Mouse (Mus musculus) forebrain, embryonic 12.5 days (tissue): ENCODE measurements around the gene Wnt10b. TPM values are rescaled to one million over a fixed set of nuclear protein-coding genes. Genes with fewer than 3 reads are reported as not detected.

Experiments used
- ATAC-seq: fragments of 200-750 bp; cut with Nextera tagmentation; 2 replicates; pipeline ENCODE4 v1.8.0; 2017; ENCODE audit warnings: moderate TSS enrichment; ENCODE audit not compliant: low FRiP score
- H3K27ac ChIP-seq: fragments of 300-500 bp; sonication (generic); 2 replicates; pipeline ENCODE4 v1.5.1; 2016; ENCODE audit warnings: mild to moderate bottlenecking
- H3K27me3 ChIP-seq: fragments of 300-500 bp; sonication (generic); 2 replicates; pipeline ENCODE4 v1.6.1; 2016; ENCODE audit warnings: mild to moderate bottlenecking
- H3K36me3 ChIP-seq: fragments of 300-500 bp; sonication (generic); replicated peaks from 2 replicates; pipeline ENCODE4 v1.6.1; 2016; ENCODE audit warnings: mild to moderate bottlenecking
- H3K4me1 ChIP-seq: fragments of 300-500 bp; sonication (generic); 2 replicates; pipeline ENCODE4 v1.6.1; 2016
- H3K4me2 ChIP-seq: fragments of 300-500 bp; sonication (generic); 2 replicates; pipeline ENCODE4 v1.6.1; 2016; ENCODE audit warnings: mild to moderate bottlenecking, moderate library complexity
- H3K4me3 ChIP-seq: fragments of 300-500 bp; sonication (generic); replicated peaks from 2 replicates; pipeline ENCODE4 v1.5.1; 2016; ENCODE audit warnings: mild to moderate bottlenecking
- H3K9ac ChIP-seq: fragments of 300-500 bp; sonication (generic); 2 replicates; pipeline ENCODE4 v1.6.1; 2016; ENCODE audit warnings: mild to moderate bottlenecking
- H3K9me3 ChIP-seq: fragments of 300-500 bp; sonication (generic); 2 replicates; pipeline ENCODE4 v1.6.1; 2016
- WGBS: fragments of 180-500 bp; shearing (Covaris S2); methylation state at CpG from one replicate; pipeline ENCODE4 v1.1.7; 2016; 5-methylcytosine and 5-hydroxymethylcytosine counted together
- polyA plus RNA-seq: library from polyadenylated mRNA; unstranded; fragments of >200 nt; fragmentation: Nextera tagmentation; extraction: Ambion mirVana; gene quantifications from 2 replicates; pipeline ENCODE4 v1.2.1, GENCODE M21; 2016

Gene Wnt10b
- polyA plus RNA-seq, 1 experiment from 2014 or later, result 0.24 TPM

DNA sequence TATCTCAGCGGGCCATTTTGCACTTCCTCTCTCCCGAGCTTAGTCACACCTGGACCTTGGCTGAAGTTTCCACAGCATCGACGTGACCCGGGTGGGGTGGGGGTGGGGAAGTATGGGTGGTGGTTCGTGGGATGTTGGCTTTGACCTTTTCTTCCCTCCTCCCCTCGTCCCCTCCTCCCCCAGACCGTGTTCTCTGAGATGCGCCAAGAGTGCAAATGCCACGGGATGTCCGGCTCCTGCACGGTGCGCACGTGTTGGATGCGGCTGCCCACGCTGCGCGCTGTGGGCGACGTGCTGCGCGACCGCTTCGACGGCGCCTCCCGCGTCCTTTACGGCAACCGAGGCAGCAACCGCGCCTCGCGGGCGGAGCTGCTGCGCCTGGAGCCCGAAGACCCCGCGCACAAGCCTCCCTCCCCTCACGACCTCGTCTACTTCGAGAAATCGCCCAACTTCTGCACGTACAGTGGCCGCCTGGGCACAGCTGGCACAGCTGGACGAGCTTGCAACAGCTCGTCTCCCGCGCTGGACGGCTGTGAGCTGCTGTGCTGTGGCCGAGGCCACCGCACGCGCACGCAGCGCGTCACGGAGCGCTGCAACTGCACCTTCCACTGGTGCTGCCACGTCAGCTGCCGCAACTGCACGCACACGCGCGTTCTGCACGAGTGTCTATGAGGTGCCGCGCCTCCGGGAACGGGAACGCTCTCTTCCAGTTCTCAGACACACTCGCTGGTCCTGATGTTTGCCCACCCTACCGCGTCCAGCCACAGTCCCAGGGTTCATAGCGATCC is 14.5 kb upstream of the Wnt10b start:
- Histone ChIP-seq H3K4me3 (peak overlapping the region; percentile 24), H3K27me3 (peaks cover 100% of the 10 kb centered on the region), H3K27ac (no peak overlapping the region), H3K4me1 (peaks cover 50% of the 10 kb centered on the region), H3K9ac (no peak overlapping the region), H3K4me2 (peak overlapping the region; percentile 35), H3K9me3 (no peaks in the 10 kb centered on the region), H3K36me3 (no peaks in the 10 kb centered on the region)
- ATAC-seq, result no peak
- WGBS, result 1% methylated on average over 75 of the region's 75 CpGs

- Histone ChIP-seq H3K4me1 (peaks cover 44% of the 10 kb centered on the region), H3K4me3 (peak overlapping the region; percentile 16; the same call in 1 of the 2 replicates), H3K9me3 (no peaks in the 10 kb centered on the region), H3K27ac (no peak overlapping the region), H3K9ac (no peak overlapping the region), H3K27me3 (peaks cover 100% of the 10 kb centered on the region), H3K4me2 (no peak overlapping the region), H3K36me3 (no peaks in the 10 kb centered on the region)
- under 1% methylated on average over 23 of the region's 23 CpGs for WGBS
- no peak for ATAC-seq
Measured at GRCm38 (mm10) chr15:98791771-98792170, 13.8 kb upstream of the Wnt10b start.

DNA sequence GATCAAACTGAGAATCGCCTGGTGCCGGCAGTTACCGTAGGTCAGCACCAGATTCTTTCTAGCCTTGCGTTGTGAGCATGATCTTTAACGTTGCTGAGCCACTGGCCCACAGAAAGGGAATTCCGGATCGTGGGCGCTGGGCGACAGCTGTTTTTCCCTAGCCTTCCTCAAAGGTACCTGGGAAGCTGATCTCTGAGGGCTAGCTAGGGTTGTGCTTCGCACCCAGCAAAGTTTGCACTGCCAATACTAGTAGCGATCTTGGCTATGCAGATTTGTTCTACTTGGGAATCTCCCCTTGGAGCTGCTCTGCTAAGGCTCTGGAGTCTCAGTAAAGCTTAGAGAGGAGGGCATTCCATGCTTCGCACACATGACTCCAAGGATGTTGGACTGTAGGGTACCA is 13.3 kb upstream of the Wnt10b start:
- peak overlapping the region; percentile 6; the same call in 1 of the 2 replicates for H3K4me2 ChIP-seq
- H3K4me1 ChIP-seq, result peaks cover 38% of the 10 kb centered on the region
- no peaks in the 10 kb centered on the region for H3K9me3 ChIP-seq
- H3K36me3 ChIP-seq, result no peaks in the 10 kb centered on the region
- ATAC-seq, result no peak
- no peak overlapping the region for H3K27ac ChIP-seq
- H3K4me3 ChIP-seq, result peak overlapping the region; percentile 16; the same call in 1 of the 2 replicates
- no peak overlapping the region for H3K9ac ChIP-seq
- peaks cover 100% of the 10 kb centered on the region for H3K27me3 ChIP-seq
- under 1% methylated on average over 12 of the region's 12 CpGs for WGBS

- Histone ChIP-seq H3K27me3 (peaks cover 100% of the 10 kb centered on the region), H3K4me2 (peak overlapping the region; percentile 6; the same call in 1 of the 2 replicates), H3K4me1 (peaks cover 37% of the 10 kb centered on the region), H3K36me3 (no peaks in the 10 kb centered on the region), H3K9ac (no peak overlapping the region), H3K9me3 (0 out of 2 replicates have a peak, but pooled peaks cover 2% of the 10 kb centered on the region), H3K27ac (no peak overlapping the region), H3K4me3 (peak overlapping the region; percentile 16)
- WGBS, result 0% methylated on average over 23 of the region's 23 CpGs
- ATAC-seq, result no peak
Measured at GRCm38 (mm10) chr15:98790761-98791160, 12.8 kb upstream of the Wnt10b start.

- 0 out of 2 replicates have a peak, but pooled peaks have one; percentile 41 for ATAC-seq
- H3K4me3 ChIP-seq, result peak within 1 kb of the TSS; percentile 16; the same call in 1 of the 2 replicates
- peaks cover 100% of the 10 kb centered on the region for H3K27me3 ChIP-seq
- H3K4me2 ChIP-seq, result peak within 1 kb of the TSS; percentile 19; the same call in 1 of the 2 replicates
- 2% methylated on average over 51 of the region's 51 CpGs for WGBS
- no peaks in the 10 kb centered on the region for H3K36me3 ChIP-seq
- peaks cover 37% of the 10 kb centered on the region for H3K4me1 ChIP-seq
- H3K9ac ChIP-seq, result no peak within 1 kb of the TSS
- H3K27ac ChIP-seq, result no peak within 1 kb of the TSS
- H3K9me3 ChIP-seq, result 0 out of 2 replicates have a peak, but pooled peaks cover 5% of the 10 kb centered on the region
Measured at GRCm38 (mm10) chr15:98789661-98790535, 11.9 kb upstream of the Wnt10b start, which contains the start of gene Wnt1. Wnt1 (plus strand) TSS chr15:98789857.

GRCm38 (mm10) chr15:98788972-98789660 is 11.2 kb upstream of the Wnt10b start:
- no peak for ATAC-seq
- no peak overlapping the region for H3K9ac ChIP-seq
- H3K27ac ChIP-seq, result no peak overlapping the region
- H3K36me3 ChIP-seq, result no peaks in the 10 kb centered on the region
- peak overlapping the region; percentile 19; the same call in 1 of the 2 replicates for H3K4me2 ChIP-seq
- peaks cover 37% of the 10 kb centered on the region for H3K4me1 ChIP-seq
- 0 out of 2 replicates have a peak, but pooled peaks cover 5% of the 10 kb centered on the region for H3K9me3 ChIP-seq
- peak overlapping the region; percentile 15; the same call in 1 of the 2 replicates for H3K4me3 ChIP-seq
- H3K27me3 ChIP-seq, result peaks cover 98% of the 10 kb centered on the region
- 10% methylated on average over 24 of the region's 24 CpGs for WGBS

DNA sequence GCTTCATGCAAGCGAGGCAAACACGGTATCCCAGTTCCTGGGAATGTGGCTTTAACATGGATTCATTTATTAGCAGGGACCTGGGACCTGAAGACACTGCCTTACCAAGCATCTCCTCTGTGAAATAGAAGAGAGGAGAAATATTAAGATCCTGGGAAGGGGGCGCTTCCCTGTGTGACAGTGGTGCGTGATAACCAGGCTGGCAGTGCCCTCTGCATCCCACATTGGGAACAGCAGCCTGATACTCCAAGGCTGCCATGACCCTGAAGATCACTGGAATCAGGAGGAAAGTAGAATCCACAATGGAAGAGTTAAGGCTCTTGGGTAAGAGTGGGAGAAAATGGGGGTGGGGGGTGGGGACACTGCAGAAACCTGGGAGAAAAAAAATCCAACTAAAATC is 10.0 kb upstream of the Wnt10b start:
- Histone ChIP-seq H3K9ac (no peak overlapping the region), H3K27ac (no peak overlapping the region), H3K36me3 (no peaks in the 10 kb centered on the region), H3K4me3 (no peak overlapping the region), H3K27me3 (peaks cover 95% of the 10 kb centered on the region), H3K4me1 (peaks cover 31% of the 10 kb centered on the region), H3K4me2 (no peak overlapping the region), H3K9me3 (0 out of 2 replicates have a peak, but pooled peaks cover 5% of the 10 kb centered on the region)
- ATAC-seq, result no peak
- 42% methylated on average over 4 of the region's 4 CpGs for WGBS

DNA sequence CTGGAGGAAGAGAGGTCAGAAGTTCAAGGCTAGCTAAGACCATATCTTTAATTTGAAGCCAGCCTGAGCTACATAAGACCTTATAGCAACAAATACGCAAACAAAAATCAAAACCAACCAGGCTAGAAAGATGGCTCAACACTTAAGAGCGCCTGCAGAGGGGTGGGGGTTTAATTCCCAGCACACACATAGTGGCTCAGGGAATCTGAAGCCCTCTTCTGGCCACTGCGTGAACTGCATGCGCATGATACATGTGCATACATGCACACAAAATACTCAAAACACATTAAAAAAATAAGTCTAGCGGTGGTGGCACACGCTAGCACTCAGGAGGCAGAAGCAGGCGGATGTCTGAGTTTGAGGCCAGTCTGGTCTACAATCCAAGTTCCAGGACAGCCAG is 7.8 kb upstream of the Wnt10b start:
- H3K9ac ChIP-seq, result no peak overlapping the region
- H3K9me3 ChIP-seq, result 0 out of 2 replicates have a peak, but pooled peaks cover 5% of the 10 kb centered on the region
- WGBS, result 41% methylated on average over 7 of the region's 7 CpGs
- no peak for ATAC-seq
- no peak overlapping the region for H3K27ac ChIP-seq
- no peak overlapping the region for H3K4me2 ChIP-seq
- H3K4me1 ChIP-seq, result peaks cover 13% of the 10 kb centered on the region
- peaks cover 95% of the 10 kb centered on the region for H3K27me3 ChIP-seq
- H3K36me3 ChIP-seq, result no peaks in the 10 kb centered on the region
- H3K4me3 ChIP-seq, result no peak overlapping the region

- Histone ChIP-seq H3K4me3 (no peak overlapping the region), H3K36me3 (no peaks in the 10 kb centered on the region), H3K9me3 (0 out of 2 replicates have a peak, but pooled peaks cover 5% of the 10 kb centered on the region), H3K4me1 (peaks cover 27% of the 10 kb centered on the region), H3K27ac (no peak overlapping the region), H3K27me3 (peaks cover 95% of the 10 kb centered on the region), H3K4me2 (no peak overlapping the region), H3K9ac (no peak overlapping the region)
- no peak for ATAC-seq
- WGBS, result 26% methylated on average over 6 of the region's 6 CpGs
Measured at GRCm38 (mm10) chr15:98781166-98781565, 3.2 kb upstream of the Wnt10b start.

- H3K4me1 ChIP-seq, result peaks cover 33% of the 10 kb centered on the region
- H3K27me3 ChIP-seq, result peaks cover 95% of the 10 kb centered on the region
- H3K27ac ChIP-seq, result no peak overlapping the region
- WGBS, result 1% methylated on average over 13 of the region's 13 CpGs
- ATAC-seq, result no peak
- H3K9ac ChIP-seq, result no peak overlapping the region
- H3K36me3 ChIP-seq, result no peaks in the 10 kb centered on the region
- H3K4me2 ChIP-seq, result no peak overlapping the region
- no peak overlapping the region for H3K4me3 ChIP-seq
- H3K9me3 ChIP-seq, result 0 out of 2 replicates have a peak, but pooled peaks cover 1% of the 10 kb centered on the region
Measured at GRCm38 (mm10) chr15:98780573-98780972, 2.6 kb upstream of the Wnt10b start.

DNA sequence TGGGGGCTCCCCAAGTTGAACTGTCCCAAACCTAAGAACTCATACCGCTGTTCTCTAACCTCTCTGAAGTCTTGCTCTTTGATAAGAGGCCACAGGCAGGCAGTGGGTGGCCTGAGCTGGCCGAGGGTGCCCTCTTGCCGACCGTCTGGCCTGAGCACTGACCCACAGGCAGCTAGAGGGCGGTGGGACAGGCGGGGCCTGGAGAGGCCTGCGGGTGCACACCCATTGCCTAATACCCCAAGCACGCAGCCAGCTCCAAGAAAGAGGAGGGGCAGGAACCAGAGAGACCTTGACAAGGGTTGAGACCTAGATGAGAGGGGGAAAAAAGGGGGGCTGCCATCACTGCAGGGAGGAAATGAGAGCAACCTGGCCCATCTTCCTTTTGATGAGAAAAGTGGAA is 2.1 kb upstream of the Wnt10b start:
- no peak overlapping the region for H3K9ac ChIP-seq
- peaks cover 36% of the 10 kb centered on the region for H3K4me1 ChIP-seq
- no peak overlapping the region for H3K4me2 ChIP-seq
- H3K36me3 ChIP-seq, result no peaks in the 10 kb centered on the region
- H3K27ac ChIP-seq, result no peak overlapping the region
- ATAC-seq, result no peak
- WGBS, result 2% methylated on average over 8 of the region's 8 CpGs
- no peaks in the 10 kb centered on the region for H3K9me3 ChIP-seq
- H3K4me3 ChIP-seq, result no peak overlapping the region
- H3K27me3 ChIP-seq, result peaks cover 95% of the 10 kb centered on the region
